Mouse (Mus musculus) brain, embryonic 14.5 days (tissue): ENCODE measurements around the gene Cd6.

Source experiments
- CTCF ChIP-seq: fragments of 200-500 bp; IDR thresholded peaks from 2 replicates; pipeline ENCODE4 v1.5.1; 2012; ENCODE audit warnings: inconsistent platforms, mild to moderate bottlenecking, moderate library complexity, borderline replicate concordance; ENCODE audit not compliant: insufficient read depth, insufficient read length; ENCODE audit errors: extremely low read depth
- POLR2A ChIP-seq: fragments of 200-500 bp; IDR thresholded peaks from 2 replicates; pipeline ENCODE4 v1.6.1; 2012; ENCODE audit warnings: mild to moderate bottlenecking, inconsistent platforms, borderline replicate concordance; ENCODE audit not compliant: poor library complexity, insufficient read depth, insufficient read length, severe bottlenecking; ENCODE audit errors: extremely low read depth

- no peak for TF ChIP-seq POLR2A
- no peak for TF ChIP-seq CTCF
Measured at GRCm38 (mm10) chr19:10787406-10787805, 42.5 kb downstream of the Cd6 start.
